Mouse (Mus musculus) left cerebral cortex, adult 9 months (tissue): ENCODE data around the gene Lrp2.
"Not testable (repeated sequence)": the region's sequence is repeated elsewhere in the genome, so short reads cannot be mapped to it uniquely, and the experiment has no call there.

Experiments
- DNase-seq, 2 experiments: peaks; one replicate each; pipeline ENCODE4 v3.0.0; 2022; ENCODE audit warnings: low spot score in 2 of 2

Gene Lrp2

DNA sequence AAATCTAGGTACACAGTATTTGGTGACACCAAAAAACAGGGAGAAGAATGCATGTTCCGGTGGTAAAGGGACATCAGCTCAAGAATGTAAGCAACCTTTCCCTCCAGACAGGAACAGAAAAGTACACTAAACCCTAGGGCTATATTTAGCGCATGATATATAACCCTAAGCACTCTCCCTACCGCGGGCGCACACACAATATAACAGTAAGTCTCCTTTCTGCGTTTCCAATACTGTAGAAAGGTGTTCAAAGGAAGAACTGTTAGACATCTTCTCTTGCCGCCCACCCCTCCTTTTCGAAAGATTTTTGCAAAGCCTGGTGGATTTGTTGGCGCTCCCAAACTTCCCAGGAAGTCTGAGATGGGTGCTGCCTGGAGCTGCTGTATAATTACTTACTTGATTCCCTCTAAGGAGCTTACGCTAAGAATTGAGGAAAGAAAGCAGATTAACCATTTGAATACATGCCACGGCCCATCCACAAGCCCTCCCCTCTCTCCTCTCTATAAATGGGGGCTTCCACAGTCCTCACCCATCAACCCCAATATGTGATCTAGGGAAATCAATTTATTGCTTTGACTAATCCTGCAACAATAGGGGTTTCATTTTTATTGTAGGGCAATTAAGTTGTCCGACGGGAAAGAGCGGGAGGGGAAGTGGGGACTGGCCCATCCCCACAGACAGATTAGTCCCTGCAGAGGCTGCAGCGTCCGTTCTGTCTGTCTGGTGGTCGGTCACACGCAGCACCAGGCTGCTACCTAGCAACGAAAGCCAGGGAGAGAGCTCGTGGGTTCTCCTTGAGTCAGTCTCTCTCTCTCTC lies 1.5 kb downstream of the Lrp2 start:
- no peak for DNase-seq

DNA sequence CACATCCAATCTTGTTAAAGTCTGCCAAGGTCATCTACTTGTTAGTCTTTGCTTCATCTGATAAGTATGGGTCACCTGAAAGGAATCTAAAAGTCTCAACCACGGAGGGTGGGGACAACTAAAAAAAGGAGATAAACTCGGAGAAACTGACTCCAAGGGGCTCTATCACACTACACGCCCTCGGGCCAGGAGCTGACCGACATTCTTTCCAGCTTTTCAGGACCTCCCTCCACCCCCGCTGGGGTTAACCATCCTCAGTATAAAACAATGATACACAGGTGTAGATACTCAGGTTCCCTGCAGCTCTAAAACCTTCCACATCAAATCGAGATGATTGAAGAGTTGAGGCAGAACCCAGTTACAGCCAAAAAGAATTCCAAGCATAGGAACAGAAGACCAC lies 3.0 kb downstream of the Lrp2 start:
- DNase-seq: no peak

DNA sequence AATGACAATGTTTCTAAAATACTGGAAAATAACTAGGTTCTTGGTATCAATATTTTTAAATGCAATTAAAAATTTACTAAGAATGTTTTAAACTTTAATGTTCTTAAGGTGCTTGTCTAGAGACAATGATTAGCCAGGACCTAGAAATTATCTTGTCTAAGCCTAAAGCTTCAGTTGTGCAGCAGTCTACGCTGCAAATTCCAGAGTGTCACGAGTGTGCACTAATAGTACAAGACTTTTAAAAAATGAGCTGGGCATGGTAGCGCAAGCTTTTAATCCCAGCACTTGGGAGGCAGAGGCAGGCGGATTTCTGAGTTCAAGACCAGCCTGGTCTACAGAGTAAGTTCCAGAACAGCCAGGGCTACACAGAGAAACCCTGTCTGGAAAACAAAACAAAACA lies 3.8 kb downstream of the Lrp2 start:
- not testable (repeated sequence) for DNase-seq

DNA sequence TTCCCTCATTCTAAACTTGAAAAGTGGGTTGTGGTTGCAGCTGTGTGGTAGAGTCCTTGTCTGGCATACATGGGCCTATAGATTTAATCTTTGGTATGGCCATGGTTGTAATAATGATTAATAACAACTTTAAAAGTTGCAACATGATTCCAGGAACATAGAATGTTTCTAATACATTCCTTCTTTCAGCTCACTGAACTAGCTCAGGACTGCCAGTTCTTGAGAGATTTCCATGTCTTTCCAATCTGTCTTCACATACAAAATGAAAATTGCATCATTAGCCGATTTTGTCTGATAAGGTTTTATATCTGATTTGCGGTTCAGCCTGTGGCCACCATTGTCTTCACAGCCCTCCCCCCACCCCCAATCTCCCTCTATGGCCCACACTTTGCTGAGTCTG lies 5.8 kb downstream of the Lrp2 start:
- DNase-seq: no peak

DNA sequence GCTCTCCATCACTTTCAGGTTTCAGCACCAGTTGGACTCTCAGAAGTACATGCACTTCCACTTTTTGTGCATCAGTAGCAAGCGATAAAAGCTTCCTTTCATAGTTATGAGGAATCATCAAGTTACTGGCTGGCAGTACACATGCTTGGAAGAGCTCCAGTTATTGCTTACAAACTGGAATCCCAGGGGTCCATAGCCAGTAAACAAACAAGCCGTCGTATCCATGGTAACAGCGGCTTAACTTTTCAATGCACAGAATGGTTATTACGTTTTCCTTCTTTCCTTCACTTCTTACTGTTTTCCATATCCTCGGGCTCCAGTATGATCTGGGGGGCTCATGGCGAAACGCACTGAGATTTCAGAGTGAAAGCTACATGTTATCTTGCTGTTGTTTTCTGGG lies 7.7 kb downstream of the Lrp2 start:
- no peak for DNase-seq

DNA sequence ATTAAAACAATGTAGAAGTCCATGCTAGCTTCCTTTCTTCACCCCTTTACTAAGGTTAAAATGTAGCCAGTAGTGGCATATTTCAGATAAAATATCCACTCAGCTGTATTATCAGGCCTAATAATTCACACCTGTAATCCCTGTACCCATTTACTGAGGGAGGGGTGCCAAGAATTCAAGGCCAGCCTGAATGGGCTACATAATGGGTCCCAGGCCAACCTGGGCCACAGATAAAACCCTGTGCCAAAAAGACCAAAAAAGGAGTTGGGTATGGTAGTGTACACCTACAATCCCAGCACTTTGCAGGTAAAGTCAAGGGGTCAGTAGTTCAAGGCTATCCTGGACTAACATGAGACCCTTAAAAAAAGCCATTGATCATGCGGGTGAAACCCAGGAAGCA lies 9.3 kb downstream of the Lrp2 start:
- DNase-seq: no peak

DNA sequence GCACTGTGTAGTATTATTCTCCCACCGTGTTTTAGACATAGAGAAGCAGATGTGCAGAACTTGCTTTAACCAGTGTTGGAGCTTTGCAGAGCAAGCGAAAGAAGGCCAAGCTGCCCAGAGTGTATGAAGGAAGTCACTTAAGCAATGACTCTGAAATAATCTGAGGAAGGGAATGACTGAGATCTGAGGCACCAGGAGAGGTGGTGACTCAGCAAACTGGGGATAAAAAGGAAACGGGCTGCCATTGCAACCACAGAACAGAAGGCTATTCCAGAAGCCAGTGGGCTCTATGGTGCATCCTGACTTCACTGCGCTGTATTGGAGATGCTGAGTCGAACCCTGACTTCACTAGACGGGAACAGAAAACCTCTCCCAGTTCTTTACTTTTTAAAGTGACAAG lies 10.9 kb downstream of the Lrp2 start:
- DNase-seq: no peak

DNA sequence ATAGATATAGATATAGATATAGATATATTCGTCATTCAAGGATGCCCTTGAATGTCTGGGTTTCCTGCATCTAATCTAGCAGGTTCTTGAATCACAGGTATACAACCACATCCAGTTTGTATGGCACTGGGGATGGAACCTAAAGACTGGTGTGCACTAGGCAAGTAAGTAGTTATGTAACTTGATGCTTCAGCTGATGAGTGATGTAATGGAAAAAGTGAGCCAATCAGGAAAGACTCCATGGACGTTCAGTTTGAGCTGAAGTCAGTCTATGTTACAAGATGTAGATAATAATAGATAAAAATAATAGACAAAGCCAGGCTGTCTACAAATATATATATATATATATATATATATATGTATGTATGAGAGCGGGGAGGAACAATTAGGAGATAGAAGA lies 11.6 kb downstream of the Lrp2 start:
- DNase-seq: no peak

DNA sequence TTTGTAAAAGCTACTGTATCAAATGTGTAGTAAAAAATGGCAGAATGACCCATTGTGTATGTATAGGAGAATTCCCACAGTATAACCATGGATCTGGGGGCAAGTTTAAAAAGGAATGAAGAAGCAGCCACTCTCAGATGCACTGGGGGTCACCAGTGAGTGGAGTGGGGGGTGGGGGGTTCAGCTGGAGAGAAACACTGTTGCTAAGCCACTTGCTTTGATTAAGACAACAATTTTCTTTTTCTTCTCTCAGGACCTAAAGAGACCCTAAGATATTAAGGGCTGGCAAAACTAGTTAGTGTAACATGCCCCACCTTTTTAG lies 12.2 kb downstream of the Lrp2 start:
- no peak for DNase-seq

DNA sequence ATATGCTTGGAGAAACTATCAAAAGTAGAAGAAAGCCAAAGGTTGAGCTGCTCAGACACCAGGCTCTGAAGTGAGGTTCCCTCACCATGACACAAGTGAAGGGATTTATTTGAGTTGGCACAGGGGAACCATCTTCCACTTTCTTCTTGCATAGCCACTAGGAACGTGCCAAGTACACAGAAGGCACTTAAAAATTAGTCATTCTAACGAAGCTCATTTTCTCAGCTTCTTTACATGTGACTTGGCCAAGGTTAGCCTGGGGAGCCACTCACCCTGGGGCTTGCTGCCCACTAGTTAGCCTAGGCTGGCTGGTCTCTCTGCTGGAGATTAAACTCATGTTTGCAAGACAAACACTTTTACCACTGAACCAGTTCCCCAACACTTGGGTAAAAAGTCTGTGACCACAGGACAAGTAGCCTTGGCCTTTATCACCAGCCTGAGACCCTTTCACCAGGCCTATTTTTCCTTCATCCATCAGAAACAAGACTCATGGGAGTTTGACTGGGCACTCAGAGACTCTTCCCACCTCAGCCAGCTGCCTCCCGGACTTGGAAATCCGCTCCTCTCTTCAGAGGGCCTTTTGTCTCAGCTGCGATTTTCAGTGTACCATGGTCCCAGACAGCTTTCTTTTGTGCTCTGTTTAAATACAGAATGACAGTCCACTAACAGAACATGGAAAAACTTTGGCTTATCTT lies 12.7 kb downstream of the Lrp2 start:
- DNase-seq: no peak

DNA sequence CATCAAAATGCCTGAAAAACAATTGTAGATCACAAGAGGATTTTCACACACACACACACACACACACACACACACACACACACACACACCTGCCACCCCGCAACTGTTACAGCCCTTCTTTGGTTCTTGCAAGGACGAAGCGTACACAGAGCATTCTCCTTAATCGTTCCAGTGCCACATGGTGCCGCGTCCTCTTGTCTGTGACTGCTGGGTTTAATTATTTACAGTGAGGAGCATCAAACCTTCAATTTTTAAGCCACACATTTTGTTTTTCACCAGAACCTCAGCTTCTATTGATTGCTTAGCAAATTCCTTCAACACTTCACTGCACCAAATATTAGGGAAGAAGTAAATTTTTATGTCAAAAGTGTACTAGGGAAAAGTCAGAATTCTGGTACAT lies 15.3 kb downstream of the Lrp2 start:
- DNase-seq: no peak

DNA sequence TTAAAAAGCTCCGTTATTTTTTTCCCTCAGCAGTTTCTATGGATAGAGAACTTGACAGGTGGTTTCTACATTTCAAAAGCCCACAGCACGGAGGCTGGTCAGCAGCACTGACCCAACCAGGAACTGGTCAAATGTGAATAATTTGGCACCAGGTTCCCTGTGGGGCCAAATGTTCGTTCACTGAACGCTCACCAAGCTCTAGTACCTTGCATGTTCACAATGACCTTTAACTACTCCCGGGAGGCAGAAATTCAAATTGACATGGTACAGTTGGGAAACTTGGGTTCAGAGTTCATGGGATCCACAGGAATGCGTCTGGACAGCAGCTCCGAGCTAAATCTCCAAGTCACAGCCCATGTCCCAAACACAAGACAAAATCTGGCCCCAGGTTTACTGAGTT lies 19.6 kb downstream of the Lrp2 start:
- DNase-seq: no peak

DNA sequence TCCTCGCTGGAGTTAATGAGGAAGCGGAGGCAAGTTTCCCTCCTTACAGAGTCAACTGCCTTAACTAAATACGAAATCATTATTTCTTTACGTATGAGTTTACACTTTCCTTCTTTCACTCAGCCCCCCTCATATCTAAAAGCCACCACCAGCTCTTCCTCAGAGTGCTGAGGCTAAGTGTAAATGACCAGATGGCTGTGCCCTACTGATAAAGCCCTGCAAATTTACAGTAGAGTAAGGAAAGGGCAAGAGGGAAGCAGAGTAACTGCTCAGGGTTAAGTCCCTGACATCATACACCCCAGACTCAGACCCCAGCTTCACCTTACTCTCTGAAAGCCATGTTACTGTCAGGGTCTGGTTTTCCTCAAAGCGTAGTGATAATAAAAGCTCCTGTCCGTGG lies 22.4 kb downstream of the Lrp2 start:
- no peak for DNase-seq

DNA sequence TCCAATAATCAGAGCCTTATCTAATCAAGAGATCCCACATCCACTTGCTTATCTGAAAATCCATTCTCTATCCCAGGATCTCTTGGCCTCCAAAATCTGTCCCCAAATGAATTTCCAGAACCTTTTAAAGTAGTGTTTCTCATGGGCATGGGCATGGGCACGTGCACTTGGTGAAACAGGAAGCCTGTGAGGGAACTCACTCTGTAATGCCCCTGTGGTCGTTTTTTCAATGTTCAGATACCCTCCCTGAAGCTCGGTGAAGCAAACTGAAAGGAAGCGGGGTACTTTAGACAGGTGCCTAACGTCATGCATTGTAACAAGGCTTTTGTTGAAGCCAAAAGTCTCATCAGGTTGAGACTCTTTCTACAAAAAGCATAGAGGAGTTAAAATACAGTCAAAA lies 23.1 kb downstream of the Lrp2 start:
- DNase-seq: no peak

DNA sequence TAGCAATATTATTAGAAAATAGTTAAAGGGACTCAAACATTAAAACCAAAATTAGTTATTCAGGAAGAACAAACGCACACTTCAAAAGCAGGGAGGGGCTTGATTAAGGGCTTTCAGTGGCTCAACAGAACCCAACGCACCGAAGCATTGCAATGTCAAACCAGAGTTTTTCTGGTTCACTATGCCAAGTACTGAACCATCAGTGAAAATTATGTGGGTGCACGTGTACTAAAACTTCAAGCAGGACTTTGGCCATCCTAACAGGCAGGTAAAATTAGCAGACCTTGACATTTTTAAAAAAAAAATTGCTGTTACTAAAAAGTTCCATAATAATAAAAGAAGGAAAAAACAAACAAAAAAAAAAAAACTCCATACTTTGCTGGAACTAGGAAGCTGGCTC lies 25.6 kb downstream of the Lrp2 start:
- DNase-seq: no peak

DNA sequence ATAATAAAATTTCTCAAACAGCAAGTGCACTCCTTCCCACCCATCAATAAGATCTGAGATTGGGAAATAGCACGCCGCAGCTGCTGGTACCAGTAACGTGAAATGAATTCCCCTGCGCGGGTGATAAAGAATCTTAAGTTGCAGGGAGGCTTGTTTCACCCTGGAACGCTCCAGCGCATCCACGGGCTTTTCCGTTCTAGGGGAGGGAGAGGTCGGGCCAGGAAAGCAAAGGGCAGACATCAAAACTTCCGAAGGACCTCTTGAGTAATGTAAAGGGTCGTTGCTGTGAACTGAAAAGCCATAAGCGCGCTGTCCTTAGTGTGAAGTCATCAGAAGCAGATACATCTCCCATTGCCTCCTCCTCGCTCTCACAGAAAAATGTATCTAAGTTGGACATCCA lies 26.5 kb downstream of the Lrp2 start:
- no peak for DNase-seq

DNA sequence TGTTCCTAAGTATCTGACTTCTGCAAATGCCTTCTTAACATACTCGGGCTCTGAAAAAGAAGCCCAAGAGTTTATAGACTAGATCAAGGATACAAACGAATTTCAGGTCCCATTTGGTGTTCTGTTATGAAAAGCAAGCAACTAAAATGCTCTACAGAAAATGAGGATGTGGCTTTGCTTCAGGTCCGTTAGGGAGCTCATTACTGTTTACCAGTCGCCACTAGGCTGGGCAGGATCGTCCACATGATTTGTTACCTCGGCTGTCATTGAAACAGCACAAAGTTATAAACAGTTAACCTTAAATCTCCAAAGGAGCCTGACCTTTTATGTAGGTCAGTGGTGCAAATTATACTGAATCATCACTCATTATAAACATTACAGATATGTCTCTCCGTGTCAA lies 29.2 kb downstream of the Lrp2 start:
- DNase-seq: no peak

DNA sequence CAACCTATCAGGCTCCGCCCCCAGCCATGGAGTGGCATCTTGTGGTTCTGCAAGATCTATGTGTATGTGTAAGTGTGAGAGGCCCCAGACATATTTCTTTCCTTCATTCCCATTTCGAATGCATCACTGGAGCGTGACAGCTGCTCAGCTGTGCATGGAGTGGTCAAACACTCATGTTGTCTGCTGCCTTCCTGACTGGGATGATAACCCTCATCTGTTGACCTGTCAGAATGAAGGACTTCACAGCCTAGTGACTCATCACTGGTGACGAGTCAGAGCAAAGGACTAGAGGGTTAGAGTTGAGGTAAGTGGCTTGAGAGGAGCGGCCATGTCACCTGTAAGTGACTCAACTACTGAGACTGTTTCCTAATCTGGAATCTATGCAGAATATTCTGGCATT lies 34.2 kb downstream of the Lrp2 start:
- no peak for DNase-seq

DNA sequence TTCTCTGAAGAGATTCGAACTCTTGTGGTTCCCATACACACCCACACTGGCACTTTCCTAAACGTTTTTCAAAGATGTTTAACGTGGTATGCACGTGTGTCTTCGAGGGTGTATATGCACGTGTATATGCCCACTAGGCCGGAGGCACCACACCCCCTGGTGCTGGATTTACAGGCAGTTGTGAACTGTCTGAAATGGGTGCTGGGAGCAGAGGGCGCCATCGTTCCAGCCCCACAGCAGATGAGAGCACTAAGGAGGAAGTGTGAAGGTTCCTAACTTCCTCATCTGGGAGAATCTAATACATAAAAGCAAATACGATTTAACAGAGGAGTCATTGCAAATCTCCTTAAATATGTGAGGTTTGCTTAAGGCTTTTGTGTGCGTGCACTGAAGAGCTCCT lies 39.0 kb downstream of the Lrp2 start:
- DNase-seq: no peak

DNA sequence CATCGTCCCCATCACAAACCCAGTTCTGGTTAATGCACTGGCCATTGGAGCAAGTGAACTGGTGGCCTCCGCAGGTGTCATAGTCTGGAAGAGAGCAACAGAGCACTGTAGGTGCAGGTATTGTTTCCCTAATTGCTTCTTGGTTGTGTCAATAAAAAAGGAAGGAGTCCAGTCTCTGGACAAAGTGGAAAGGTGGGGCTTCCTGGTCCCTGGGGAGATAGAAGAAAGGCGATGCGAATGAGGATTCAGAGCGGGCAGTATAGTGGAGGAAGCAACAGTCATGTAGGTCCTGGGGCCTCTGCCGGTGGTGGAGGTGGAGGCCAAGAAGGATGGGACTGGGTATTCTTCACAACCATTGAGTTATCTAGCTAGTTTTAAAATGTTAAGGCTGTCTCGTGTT lies 49.8 kb downstream of the Lrp2 start:
- DNase-seq: no peak

DNA sequence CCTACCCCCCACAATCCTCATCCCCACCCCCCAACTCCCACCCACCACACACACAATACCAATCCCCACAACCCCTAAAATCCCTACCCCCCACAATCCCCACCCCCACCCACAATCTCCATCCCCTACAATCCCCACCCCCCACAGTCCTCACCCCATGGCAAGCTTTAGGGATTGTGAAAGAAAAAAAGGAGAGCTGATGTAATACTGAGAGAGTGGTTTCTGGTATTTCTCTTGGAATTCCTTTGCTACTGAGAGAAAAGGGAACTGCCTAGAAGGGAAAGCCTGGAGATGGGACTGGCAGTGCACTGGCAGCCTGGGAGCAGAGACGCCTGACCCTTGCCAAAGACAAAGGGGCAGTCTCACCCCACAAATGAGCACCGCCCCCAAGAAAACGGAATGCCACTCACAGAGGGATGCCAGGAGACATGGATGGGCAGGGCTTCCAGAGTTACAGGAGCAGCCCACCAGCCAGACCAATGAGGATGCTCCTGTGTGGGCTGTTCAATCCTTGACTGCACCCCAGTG lies 54.3 kb downstream of the Lrp2 start:
- no peak for DNase-seq

DNA sequence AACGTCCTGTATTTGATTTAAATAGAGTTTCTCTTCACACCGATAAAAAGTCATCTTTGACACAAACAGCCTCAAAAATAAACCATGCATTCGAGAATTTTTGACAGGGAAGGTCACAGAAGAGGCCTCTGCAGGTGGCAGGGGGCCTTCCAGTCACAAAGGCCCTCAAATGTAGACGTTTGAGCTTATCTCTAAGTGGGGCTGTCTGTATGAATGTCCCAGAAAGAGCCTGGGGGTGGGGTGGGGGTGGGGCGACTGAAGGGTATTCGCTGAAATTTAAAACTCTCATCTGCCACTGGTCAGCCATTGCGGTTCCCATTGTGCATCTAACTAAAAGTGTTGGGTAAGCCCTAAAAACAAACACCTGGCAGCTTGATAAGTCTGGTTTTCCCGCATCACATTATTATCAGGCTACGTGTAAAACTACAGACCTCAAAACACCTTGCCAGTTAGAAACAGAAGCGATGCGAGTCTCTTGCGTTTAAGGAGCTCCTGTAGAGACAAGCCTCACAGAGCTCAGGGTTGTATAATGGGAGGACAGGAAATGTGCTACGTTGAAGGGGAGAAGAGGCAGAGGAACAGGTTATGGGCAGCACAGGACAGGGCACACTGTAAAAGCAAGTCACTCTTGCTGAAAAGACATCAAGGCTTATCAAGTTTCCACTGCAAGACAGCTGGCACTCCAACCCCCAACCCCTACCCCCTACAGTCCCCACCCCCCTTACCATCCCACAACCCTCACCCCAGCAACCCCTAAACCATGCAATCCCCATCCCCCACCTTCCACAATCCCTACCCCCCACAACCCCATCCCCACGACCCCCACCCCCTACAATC lies 55.0 kb downstream of the Lrp2 start:
- DNase-seq: no peak

DNA sequence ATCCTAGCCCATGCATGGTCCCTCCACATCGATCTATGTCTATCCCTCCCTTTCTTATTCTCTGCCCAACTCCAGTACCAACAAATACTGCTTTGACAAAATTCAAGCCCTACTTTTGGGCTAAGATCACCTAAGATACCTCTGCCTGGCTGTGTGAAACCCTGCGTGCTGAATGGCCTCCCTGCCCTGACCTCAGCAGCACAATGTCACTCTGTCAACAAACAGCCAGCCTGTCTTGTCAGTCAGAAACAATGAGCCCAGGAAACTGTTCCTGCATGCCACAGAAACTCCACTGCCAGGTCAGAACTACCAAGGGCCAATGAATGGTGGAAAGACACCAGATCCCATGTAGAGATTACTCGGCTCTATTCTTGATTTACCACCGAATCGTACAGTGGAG lies 55.7 kb downstream of the Lrp2 start:
- no peak for DNase-seq
